Mouse (Mus musculus) heart, adult 2 months (tissue): ENCODE measurements at regions not wholly inside any gene's neighbourhood (a gene's known extent, or its start where the extent isn't known, plus 50 kb on each side); places are given as distances from the start of the nearest gene placed in this dataset.

Experiments used
- CTCF ChIP-seq: fragments of 200-600 bp; IDR thresholded peaks from 2 replicates; pipeline ENCODE4 v1.8.1; 2022; ENCODE audit warnings: antibody characterized with exemption, mild to moderate bottlenecking, moderate library complexity
- EP300 ChIP-seq: fragments of 200-500 bp; IDR thresholded peaks from 2 replicates; pipeline ENCODE4 v1.6.1; 2011; ENCODE audit warnings: low read depth, low read length, control low read depth; ENCODE audit not compliant: insufficient read depth
- POLR2A ChIP-seq: fragments of 200-500 bp; IDR thresholded peaks from 2 replicates; pipeline ENCODE4 v1.6.1; 2011; ENCODE audit warnings: mild to moderate bottlenecking, low read depth, low read length, control low read depth; ENCODE audit not compliant: insufficient read depth

DNA sequence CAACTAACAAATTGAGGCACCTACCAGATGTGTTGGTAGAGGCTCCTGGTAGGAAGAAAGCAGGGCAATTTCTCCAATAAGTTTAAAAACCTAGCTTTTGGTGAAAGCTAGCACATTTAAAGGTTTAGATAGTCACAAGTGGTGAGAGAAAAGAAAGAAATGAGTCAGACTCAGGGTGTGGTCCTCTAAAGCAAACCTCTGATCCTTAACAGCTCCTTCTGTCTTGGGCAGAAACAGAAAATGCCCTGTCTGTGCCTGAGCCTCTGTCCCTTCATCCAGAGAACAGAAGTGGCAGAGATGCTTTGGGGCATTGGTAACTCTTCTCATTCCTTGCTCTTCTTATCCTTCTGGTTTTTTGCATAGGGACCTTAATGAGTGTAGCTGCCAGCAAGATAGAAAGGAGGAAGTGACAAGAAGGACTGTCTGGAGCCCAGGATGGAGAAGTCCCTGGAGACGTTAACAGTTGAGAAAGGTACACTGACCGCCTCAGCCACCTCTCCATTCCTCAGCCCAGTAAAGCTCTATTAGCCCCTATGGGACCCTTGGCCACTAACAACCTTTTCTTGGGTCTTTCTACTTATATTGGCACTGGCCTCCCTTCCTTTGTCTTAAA lies 570.8 kb downstream of the Adgrl2 start:
- no peak for TF ChIP-seq CTCF
- no peak for TF ChIP-seq POLR2A
- TF ChIP-seq EP300: no peak
